Mouse (Mus musculus): ENCODE results near the gene Gm15093. TPM values are rescaled to one million over a fixed set of nuclear protein-coding genes. Genes with fewer than 3 reads are reported as not detected.

The Gm15093 gene
- polyA plus RNA-seq (2012; rRNA removed; ENCODE audit: low replicate concordance): not detected in 2 replicates

GRCm38 (mm10) chrX:149272077-149272476 is at the start of gene Gm15093:
TSS of gene Gm15093 (plus strand) at chrX:149272377.

Other genes starting within 250 kb of the Gm15093 start
- not detected in 2 replicates for gene Ott, start 198.1 kb upstream of the Gm15093 start, polyA plus RNA-seq (2012; rRNA removed; ENCODE audit: low replicate concordance)
- gene Gm15085, start 175.2 kb downstream of the Gm15093 start, polyA plus RNA-seq (2012; rRNA removed; ENCODE audit: low replicate concordance): not detected in 2 replicates

Data from mammary gland, adult 2 months (tissue).